Mouse (Mus musculus) telencephalon, adult 2 months (tissue): ENCODE measurements at regions not wholly inside any gene's neighbourhood (a gene's known extent, or its start where the extent isn't known, plus 50 kb on each side); places are given as distances from the start of the nearest gene placed in this dataset.

Source experiments
- DNase-seq: peaks from one replicate; pipeline ENCODE4 v3.0.0-alpha.2; 2011; ENCODE audit warnings: low read depth, low spot score

DNA sequence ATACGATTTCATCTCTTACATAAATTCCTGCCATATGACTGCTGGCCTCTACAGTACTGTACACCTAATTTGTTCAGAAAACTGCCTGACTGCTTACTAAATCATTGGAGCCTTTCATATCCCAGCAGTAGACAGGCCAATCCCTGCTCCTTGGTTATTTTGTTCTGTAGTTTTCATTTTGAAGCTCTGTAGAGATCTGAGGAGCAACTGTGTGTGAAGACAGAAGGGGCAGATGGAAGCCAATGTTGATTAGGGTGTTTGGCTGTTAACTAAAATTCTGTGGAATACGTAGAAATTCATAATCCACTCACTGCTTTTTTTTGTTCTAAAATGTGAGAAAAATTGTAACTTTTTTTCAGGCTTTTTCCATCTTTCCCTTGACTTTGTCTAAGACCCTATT lies 573.1 kb downstream of the Ets1 start:
- DNase-seq, result no peak

DNA sequence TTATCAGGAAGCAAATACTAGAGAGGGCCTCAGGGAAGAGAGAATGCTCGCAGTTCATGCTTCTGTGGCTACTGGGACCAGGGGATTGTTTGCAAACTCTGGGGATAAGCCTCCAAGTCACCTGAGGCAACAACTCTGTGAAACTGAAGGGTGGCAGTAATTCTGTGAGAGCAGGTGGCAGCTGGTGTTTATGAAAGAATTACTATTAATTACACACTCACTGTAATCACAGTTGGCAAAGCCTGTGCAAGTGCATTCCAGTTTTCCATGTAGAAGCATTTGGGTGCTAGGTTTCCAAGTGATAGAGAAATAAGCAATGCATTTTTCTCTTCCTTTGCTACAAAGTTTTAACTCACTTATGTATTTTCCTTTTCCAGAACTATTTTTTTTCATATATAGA lies 578.5 kb downstream of the Ets1 start:
- no peak for DNase-seq

DNA sequence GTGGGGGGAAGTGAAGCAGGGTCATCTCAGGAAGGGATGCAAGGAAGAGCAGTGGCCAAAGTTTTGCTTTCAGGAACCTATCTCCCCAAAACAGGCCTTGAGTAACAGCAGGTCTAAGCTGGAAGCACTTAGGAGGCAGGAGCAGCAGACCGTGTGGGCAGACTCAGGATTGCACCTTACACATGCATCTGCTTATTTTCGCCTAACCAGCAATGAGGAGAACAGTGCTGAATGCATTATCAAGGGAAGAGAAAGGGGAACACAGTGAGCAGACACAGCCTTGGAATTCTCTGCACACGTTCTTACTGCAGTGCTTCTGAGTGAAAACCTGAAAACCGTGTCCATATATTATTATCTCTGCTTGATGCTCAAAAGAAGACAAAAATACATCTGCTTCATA lies 585.0 kb downstream of the Ets1 start:
- peak; percentile 26 for DNase-seq

DNA sequence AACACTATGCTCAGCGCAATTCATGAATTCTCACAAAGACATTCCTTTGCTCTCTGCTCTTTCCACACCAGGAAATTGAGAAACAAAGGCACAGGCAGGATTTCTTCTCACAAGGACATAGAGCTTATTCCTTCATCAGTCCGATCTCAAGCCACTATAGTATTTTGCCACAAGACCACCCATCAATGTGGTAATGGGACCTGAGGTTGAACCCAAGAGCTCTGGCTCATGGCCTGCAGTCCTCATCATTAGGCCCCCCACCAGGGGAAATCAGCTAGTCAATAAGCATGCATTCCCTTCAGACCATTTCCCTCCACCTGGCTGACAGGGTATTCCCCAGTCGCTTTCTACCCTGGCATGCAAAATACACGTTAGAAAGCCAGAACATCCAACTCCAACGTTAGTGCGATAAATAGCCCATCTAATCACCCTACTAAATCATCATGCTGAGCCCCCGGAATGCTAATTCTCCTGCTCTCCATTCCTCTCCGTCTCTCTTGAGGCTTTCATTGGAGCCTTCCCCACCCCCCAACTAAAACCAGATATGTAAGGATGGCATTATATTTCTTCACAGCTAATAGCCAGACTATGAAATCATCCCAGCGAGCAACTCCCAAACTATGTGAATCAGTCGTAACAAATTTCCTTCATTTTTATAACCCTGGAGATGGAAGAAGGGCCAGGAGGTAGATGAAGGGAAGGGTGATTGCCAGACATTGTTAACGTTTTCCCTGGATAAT lies 586.2 kb downstream of the Ets1 start:
- no peak for DNase-seq

DNA sequence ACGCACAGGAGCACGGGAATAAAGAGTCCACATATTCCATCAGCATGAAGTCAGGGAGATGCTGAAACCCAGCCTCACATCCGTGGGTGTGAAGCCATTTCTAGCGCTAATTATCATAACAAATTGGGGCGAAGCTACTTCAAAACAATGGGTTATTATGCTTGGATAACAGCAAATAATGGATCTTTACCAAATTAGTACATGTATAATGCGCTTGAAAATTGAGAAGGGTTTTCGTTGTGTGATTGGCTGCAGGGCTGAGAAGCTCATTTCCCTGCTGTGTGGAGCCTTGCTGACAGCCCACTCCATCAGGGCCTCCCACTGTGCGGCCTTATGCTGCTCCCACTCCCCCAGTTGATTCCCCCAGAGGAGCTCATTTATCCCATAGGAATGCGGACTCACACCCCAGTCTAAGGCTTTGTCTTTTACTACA lies 597.7 kb downstream of the Ets1 start:
- no peak for DNase-seq

DNA sequence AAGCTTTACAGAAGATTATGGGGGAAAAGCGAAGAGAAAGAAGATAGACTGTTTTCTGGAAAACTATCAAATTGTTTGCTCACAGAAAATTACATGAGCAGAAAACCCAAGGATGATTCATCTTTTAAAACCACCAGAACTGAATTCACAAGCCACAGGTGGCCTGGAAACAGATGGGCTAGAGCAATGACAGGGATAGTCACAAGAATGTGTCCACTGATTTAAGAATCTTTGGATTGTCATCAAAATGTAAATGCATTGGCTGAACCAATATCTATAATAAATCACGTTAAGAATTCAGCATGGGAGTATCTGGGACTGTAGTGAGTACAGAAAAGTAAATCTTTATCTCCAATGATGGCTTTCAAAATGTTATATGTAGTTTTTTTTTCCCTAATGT lies 602.2 kb downstream of the Ets1 start:
- DNase-seq, result no peak

DNA sequence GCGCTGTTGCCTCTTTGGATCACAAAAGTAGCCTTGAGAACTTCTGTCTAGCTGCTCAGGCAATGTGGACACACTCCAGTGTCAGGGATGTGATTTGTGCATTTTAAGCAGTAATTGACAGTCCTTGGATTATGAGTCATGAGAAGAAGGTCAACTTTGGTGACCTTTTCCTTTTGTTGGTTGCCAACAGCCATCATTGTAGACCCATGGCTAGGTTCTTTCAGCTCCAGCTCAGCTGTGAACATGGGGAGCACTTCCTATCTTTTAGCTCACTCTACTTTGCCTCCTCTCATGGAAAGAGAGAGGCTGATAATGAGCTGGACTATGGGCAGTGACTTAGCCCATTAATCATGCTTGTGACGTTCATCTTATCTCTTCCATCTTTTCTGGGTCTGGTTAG lies 602.8 kb downstream of the Ets1 start:
- no peak for DNase-seq

DNA sequence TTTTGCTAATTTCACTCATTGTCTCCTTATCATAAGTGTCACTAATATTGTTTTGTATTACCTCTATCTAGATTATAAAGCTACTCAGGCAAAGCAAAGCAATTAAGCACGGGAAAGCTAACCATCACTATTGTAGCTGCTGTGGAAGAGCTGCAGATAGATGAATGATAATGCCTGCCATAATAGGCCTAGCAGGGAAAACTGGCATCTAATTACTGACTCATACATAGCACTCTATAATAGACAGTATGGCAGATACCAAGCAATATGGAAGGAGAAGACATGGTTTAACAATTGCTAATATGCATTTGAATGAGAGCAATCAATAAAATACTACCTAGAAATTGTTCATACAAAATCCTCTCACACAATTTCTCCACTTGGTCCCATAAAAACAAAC lies 604.5 kb downstream of the Ets1 start:
- no peak for DNase-seq

DNA sequence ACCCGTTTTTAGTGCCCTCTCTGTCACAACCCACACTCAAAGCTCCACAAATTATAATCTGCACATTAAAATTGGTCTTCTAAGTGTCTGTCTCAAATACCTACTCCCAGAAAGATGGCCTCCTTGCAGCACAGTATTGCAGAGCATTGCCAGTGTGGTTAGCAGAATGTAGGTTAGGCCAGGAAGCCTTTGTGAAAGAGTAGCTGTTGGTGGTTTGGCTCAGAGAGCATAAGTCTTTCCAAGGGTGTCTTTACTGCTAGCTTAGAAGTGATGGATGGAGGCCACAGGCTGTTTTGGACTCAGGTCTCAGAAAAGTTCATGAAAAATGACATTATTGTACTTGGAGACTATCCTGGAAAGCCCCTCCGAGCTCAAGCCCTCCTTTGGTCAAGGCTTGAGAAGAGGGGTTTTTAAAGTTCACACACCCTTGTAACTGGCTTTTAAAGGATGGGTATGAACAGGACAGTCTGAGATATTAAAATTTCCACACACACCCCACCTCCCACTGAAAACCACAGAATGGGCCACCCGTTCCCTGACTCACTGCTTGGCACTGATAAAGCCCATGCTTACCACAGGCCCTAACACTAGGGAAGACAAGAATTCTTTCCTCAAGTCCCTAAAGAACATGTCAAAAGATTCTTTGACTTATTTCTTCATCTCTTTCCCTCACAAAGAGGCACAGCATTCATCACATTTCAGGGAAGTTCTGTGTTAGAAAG lies 605.1 kb downstream of the Ets1 start:
- DNase-seq, result no peak

DNA sequence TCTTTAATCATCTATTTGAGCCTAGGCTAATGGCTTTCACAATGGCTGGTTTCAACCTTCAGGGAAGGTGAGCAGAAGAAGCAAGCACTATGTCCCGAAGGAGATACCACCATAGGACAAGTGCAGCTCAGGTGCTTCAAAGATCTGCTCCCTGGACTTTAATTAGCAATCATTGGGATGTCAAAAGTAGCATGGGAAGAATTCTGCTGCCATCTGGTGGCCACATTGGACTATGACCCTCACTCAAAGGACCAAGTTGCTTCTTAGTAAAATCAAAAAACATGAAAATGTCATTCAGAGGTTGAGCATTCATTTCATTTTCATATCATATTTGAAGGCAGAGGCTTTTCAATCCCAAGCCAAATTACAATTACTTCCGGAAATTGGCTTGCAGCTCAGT lies 610.9 kb downstream of the Ets1 start:
- DNase-seq, result peak; percentile 41

DNA sequence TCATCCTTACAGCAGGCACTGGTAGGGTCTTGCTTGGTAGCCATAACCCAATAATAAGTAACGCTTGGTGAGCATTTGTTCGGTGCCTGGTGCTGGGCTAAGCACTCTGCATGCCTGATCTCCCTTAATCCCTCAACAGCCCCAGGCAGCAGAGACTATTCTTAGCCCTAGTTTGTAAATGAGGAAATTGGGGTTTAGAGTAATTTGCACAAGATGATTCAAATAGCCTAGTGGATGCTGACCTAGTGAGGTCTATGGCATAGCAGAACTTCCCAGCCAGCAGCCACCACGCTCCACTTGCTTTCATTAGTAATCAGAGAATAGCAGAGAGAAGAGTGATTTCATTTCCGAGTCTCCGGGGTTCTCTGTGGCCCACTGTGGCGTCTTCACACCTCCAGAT lies 622.2 kb downstream of the Ets1 start:
- DNase-seq, result no peak

DNA sequence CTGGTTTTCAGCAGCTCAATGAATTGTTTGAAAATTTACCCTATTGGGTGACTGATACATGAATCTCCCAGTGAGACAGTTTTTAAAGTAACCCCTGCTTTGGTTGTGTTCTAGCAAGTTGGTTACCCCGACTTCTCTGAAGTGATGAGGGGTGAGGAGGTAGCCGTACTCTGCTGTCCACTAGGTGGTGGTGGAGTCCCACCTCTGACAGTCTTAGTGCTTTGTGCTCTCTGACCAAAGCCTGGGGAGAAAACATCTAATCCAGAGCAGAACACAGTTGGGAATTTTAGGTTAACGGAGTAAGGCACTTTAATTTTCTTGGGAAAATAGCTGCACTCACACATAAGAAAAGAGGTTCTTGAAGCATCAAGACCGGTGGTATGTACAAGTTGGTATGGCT lies 624.1 kb downstream of the Ets1 start:
- DNase-seq, result peak; percentile 29

DNA sequence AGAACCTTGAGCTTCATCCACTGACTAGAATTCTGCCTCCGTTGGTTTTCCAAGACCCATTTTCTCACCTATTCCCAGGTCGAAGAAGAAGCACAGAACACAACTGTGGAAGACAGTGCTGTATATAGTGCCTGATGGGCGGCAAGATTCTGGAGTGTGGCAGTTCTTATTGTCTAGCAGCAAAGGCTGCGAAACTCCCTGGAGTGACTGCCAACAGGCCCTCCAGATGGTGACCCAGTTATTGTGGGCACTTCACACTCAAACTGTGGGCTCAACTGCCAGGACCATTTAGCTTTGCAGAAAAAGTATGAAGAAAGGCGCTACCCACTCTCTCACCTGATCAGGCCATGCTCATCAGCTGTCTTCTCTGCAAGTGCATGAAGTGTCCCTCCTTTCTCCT lies 653.4 kb downstream of the Ets1 start:
- DNase-seq, result peak; percentile 38

DNA sequence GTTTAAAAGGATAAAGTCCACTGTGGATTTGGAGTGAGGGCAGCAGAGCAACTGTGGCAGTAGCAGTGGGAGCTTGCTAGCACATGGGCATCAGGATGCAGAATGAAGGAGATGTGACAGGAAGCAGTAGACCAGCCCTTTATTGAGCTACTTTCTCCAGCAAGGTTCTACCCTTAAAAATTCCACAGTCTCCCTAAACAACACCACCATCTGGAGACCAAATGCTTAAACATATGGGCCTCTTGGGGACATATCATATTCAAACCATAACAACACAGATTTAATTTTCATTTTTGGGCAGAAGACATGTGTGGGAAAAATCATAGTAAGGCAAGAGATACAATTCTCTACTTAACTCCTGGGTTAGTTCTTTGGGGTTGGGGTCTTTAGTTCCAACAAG lies 656.1 kb downstream of the Ets1 start:
- DNase-seq, result peak; percentile 64

DNA sequence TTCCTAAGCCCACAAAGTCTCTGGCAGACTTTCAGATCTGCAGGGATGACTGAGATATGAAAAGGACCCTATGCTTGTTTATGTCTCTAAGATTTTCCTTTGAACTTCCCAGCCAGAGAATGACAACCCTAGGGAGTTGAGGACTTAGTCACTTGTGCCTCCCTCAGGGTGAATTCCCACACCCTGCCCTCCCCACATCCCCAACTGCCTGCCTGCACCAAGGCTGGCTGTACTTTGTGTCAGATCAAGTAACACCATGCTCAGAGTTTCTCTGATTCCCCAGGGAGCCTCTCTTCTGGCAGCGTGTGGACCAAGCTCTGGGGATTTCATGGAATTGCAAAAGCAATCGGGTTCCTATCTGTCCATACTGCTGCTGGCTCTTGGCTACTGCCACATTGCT lies 659.9 kb downstream of the Ets1 start:
- no peak for DNase-seq

DNA sequence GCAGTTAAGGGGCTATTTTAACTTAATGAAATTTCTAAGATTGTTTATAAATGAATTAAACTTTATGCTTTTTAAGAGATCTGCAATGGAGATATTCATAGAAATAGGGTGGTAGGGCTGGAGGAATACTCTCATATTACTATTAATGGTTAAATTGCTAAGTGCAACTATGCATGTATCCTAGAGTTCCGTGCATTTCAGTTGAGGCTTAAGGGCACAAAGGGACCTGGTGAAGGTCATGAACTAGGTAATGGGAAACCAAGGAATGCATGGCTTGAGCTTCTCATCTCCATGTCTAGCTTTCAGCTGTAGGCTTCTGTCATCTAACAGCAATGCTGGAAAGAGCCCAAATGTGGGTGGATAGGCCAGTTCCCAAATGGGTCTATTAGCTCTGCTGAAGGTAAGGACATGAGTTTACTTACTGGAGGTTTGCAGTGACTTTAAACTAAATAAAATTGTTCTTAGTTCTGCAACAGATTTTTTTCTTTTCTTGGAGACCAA lies 683.6 kb downstream of the Ets1 start:
- no peak for DNase-seq

DNA sequence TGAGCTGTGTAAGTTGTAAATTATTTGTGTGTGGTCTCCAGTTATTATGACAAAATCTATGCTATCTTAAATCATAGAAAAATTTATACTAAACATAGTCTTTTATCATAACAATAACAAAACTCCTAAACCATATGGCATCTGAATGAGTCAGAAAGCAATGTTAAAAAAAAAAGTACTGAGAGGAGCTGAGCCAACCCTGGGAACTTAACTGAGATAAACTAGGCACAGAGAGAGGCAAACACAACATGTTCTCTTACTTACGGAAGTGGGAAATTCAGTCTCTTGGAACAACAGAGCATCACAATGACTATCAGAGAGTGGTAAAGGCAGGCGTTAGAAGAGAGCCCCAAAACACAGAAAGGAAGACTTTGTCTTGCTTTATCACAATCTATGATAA lies 691.7 kb downstream of the Ets1 start:
- DNase-seq, result peak; percentile 74

DNA sequence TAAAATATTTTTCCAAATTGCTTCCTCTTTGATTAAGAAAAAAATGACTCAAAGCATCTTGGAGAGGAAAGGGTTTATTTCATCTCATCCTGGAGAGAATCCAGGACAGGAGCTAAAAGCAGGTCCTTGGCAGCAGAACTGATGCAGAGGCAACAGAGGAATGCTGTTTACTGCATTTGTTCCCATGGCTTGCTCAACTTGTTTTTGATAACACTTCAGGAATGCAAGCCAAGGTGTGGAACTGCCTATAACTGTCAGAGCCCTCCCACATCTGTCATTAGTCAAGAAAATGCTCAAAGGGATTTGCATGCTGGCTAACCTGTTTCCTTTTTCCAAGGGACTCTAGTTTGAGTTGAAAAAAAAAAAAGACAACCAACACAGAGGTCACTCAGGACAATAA lies 714.2 kb downstream of the Ets1 start:
- DNase-seq, result no peak

DNA sequence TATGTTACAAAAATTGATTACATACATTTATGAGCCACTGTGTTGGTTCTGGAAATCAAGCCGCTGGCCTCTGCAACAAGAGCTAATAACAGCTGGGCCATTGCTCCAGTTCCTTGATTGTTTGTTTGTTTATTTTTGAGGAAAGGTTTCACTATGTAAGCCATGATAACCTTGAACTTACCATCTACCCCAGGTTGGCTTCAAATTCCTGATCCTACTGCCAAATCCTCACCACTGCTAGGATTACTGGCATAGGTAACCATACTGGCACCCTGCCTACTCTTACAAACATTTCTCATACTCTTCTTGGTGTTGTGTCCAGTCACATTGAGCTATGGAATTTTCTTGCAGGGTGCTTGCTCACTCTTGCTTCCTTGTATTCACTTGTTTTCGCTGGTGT lies 720.6 kb downstream of the Ets1 start:
- DNase-seq, result no peak

DNA sequence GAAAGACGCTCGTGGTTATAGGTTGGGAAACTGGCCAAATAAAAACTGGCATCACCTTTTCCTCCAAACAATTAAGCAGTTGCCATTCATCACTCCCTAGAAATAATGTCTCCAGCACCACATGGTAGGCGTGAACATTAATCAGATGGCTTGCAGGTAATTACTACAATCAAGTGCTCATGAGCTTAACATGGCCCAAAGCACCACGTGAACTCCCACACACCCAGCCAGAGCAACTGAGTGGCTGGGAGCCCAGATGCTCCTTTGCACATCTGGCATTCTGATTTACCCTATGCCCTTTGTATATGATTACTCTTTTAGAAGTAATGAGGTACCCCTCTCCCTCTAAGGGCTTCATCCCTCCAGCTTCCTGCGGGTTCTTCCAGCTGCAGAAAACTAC lies 724.9 kb downstream of the Ets1 start:
- DNase-seq, result no peak

DNA sequence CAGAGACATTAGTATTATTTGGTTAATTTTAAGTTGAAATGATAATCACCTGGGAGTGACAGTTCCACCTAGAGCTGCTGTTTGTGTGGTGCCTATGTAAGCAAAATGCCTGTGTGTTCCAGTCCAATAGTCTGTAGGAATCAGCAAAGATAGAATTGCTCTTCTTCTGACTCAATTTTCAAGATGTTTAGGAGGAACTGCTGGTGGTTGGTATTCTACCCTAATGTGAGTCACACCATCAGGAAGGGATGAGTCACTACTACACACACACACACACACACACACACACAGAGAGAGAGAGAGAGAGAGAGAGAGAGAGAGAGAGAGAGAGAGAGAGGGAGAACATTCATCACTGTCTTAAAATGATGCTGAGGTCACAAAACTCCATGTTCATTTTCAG lies 753.1 kb downstream of the Ets1 start:
- DNase-seq, result peak; percentile 26

DNA sequence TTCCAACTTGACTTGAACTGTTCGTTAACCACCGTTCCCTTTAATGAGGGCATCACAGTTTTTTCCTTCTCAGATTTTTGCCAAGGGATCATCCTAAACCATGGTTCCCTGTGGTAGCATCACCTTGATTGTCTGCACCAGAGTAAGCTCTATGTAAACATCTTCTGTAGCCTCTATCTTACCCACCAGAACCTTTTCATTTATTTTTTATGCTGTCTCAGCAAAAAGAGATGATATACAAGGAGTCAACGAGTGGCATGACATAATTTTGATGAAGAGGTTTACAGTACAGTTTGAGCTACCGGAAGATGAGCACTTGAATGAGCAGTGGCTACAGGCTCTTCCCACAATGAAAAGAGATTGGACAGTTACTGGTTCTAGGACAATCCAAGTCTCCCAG lies 768.7 kb downstream of the Ets1 start:
- no peak for DNase-seq

DNA sequence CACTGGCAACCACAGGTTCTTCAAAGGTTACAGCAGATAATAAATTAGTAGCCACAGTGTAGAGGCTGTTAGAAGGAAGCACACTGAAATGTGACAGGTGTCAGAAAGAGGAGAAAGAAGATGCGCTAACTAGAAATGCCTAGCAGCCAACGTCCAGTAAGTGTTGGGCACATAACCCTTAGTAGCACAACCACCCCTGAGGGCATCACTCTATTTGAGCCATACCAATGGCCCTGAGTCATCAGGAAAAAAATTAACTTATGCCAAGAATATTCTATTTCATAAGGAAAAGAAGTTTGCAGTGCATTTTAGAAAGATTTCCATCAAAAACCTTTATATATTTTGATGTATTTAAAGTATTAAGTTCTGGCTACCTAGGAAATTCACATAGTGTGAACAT lies 771.5 kb downstream of the Ets1 start:
- DNase-seq, result no peak
